Mouse (Mus musculus): ENCODE data around the gene Slf2. TPM values are rescaled to one million over a fixed set of nuclear protein-coding genes. Genes with fewer than 3 reads are reported as not detected.

The Slf2 gene
- polyA plus RNA-seq, 1 experiment from 2014 or later = 27.2 TPM

- H3K4me1 ChIP-seq = peaks cover 42% of the 10 kb centered on the region
- H3K4me2 ChIP-seq = peak within 1 kb of the TSS; percentile 98
- no peaks in the 10 kb centered on the region for H3K27me3 ChIP-seq (replicated peaks)
- peak within 1 kb of the TSS; percentile 85 for H3K4me3 ChIP-seq
- no peak for ATAC-seq (ENCODE audit: extremely low read depth, insufficient number of reproducible peaks, low FRiP score, low TSS enrichment)
- WGBS = 3% methylated on average over 10 of the region's 10 CpGs
- peaks cover 30% of the 10 kb centered on the region for H3K36me3 ChIP-seq
- peak within 1 kb of the TSS; percentile 100 for H3K27ac ChIP-seq (replicated peaks)
- no peaks in the 10 kb centered on the region for H3K9me3 ChIP-seq
- peak within 1 kb of the TSS; percentile 98 for H3K9ac ChIP-seq
These were observed 83.5 kb downstream of the Slf2 start, which contains the start of gene Lzts2 for GRCm38 (mm10) chr19:45014335-45014971. Gene Lzts2 (plus strand): TSS chr19:45014414.

DNA sequence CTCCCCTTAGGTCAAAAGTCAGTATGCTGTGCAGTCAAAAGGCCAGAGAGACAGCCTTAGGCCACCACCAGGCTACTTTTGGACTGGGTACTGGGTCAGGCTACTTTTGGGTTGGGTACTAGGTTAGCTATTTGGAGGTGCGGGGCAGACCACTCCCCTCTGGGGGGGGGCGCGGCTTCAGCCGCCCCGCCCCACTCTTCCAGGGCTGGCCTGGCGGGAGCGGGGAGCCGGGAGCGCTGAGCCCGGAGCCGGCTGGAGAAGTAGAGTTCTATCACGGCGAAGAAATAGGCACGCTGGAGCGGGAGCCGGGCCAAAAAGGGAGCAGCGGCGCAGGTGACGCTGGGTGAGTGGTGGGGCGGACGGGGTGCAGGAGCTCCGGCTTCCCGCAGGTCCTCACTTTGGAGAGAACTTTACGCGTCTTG, 84.0 kb downstream of the Slf2 start:
- H3K27ac ChIP-seq (replicated peaks) = peak overlapping the region; percentile 100
- peak overlapping the region; percentile 98 for H3K4me2 ChIP-seq
- H3K9me3 ChIP-seq = no peaks in the 10 kb centered on the region
- ATAC-seq (ENCODE audit: extremely low read depth, insufficient number of reproducible peaks, low FRiP score, low TSS enrichment) = peak; percentile 19; the same call in 1 of the 2 replicates
- under 1% methylated on average over 25 of the region's 25 CpGs for WGBS
- peaks cover 47% of the 10 kb centered on the region for H3K4me1 ChIP-seq
- H3K4me3 ChIP-seq = peak overlapping the region; percentile 85
- H3K9ac ChIP-seq = peak overlapping the region; percentile 98
- peaks cover 30% of the 10 kb centered on the region for H3K36me3 ChIP-seq
- H3K27me3 ChIP-seq (replicated peaks) = no peaks in the 10 kb centered on the region

GRCm38 (mm10) chr19:45015518-45016281, 84.7 kb downstream of the Slf2 start:
- peak; percentile 39 for ATAC-seq (ENCODE audit: extremely low read depth, insufficient number of reproducible peaks, low FRiP score, low TSS enrichment)
- under 1% methylated on average over 34 of the region's 34 CpGs for WGBS
- Histone ChIP-seq H3K4me3 (peak overlapping the region; percentile 85), H3K4me1 (peaks cover 54% of the 10 kb centered on the region), H3K27ac (replicated peaks) (peak overlapping the region; percentile 100), H3K9me3 (no peaks in the 10 kb centered on the region), H3K27me3 (replicated peaks) (no peaks in the 10 kb centered on the region), H3K9ac (peak overlapping the region; percentile 98), H3K4me2 (peak overlapping the region; percentile 98), H3K36me3 (peaks cover 28% of the 10 kb centered on the region)

GRCm38 (mm10) chr19:45016341-45017215, 85.6 kb downstream of the Slf2 start:
- Histone ChIP-seq H3K4me3 (peak overlapping the region; percentile 85), H3K4me1 (peaks cover 63% of the 10 kb centered on the region), H3K27ac (replicated peaks) (peak overlapping the region; percentile 100), H3K9ac (peak overlapping the region; percentile 98), H3K9me3 (no peaks in the 10 kb centered on the region), H3K36me3 (peaks cover 26% of the 10 kb centered on the region), H3K4me2 (peak overlapping the region; percentile 98), H3K27me3 (replicated peaks) (no peaks in the 10 kb centered on the region)
- ATAC-seq (ENCODE audit: extremely low read depth, insufficient number of reproducible peaks, low FRiP score, low TSS enrichment) = peak; percentile 10; the same call in 1 of the 2 replicates
- under 1% methylated on average over 17 of the region's 18 CpGs for WGBS

DNA sequence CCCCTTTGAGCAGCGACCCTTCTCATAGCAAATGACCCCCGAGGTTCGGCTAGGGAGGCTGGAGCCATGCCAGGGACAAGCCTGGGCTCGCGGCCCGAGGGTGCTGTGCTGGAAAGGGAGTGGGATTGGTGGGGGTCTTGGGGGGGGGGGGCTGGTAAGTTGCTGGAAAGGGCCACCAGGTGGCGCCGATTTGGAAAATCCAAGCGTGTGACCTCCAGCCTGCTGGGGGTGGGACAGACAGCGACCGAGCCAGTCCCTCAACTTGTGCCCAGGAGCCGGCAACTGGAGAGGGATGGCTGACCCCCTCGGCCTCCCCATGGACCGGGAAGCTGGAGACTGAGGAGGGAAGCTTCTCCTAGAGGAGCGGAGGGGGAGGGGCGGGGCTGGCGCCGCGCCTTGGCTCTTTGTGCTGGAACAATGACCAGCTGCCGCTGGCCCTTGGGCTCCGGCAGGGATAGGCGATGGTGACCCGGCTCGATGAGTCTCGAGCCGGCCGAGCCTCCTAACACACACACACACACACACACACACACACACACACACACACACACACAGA, 86.3 kb downstream of the Slf2 start:
- H3K36me3 ChIP-seq = peaks cover 26% of the 10 kb centered on the region
- no peaks in the 10 kb centered on the region for H3K9me3 ChIP-seq
- H3K27ac ChIP-seq (replicated peaks) = peak overlapping the region; percentile 100
- H3K4me2 ChIP-seq = peak overlapping the region; percentile 98
- peak; percentile 26; the same call in 1 of the 2 replicates for ATAC-seq (ENCODE audit: extremely low read depth, insufficient number of reproducible peaks, low FRiP score, low TSS enrichment)
- 0% methylated on average over 21 of the region's 27 CpGs for WGBS
- no peaks in the 10 kb centered on the region for H3K27me3 ChIP-seq (replicated peaks)
- H3K4me3 ChIP-seq = peak overlapping the region; percentile 85
- peak overlapping the region; percentile 98 for H3K9ac ChIP-seq
- H3K4me1 ChIP-seq = peaks cover 69% of the 10 kb centered on the region

DNA sequence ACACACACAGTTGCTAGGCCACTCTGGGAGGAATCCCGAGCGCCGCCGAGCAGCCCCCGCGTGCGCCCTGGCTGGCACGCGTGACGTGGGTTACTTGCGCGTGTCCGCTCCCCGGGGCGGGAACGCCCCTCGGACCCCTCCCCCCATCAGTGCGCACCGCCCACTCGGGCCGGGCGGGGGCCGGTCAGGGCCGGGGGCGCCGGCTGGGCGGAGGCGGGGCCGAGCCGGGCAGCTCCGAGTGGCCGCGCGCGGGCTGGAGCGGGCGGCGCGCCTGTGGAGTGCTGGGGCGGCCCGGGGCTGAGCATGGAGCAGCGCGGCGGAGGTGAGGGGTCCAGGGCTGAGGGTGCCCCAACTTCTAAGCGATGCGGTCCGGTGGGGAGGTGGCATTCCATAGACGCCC, 87.0 kb downstream of the Slf2 start:
- H3K4me2 ChIP-seq = peak overlapping the region; percentile 98
- peak overlapping the region; percentile 100 for H3K27ac ChIP-seq (replicated peaks)
- ATAC-seq (ENCODE audit: extremely low read depth, insufficient number of reproducible peaks, low FRiP score, low TSS enrichment) = peak; percentile 71
- no peaks in the 10 kb centered on the region for H3K9me3 ChIP-seq
- H3K27me3 ChIP-seq (replicated peaks) = no peaks in the 10 kb centered on the region
- H3K4me3 ChIP-seq = peak overlapping the region; percentile 85
- H3K4me1 ChIP-seq = peaks cover 70% of the 10 kb centered on the region
- H3K9ac ChIP-seq = peak overlapping the region; percentile 98
- under 1% methylated on average over 37 of the region's 48 CpGs for WGBS
- peaks cover 29% of the 10 kb centered on the region for H3K36me3 ChIP-seq

DNA sequence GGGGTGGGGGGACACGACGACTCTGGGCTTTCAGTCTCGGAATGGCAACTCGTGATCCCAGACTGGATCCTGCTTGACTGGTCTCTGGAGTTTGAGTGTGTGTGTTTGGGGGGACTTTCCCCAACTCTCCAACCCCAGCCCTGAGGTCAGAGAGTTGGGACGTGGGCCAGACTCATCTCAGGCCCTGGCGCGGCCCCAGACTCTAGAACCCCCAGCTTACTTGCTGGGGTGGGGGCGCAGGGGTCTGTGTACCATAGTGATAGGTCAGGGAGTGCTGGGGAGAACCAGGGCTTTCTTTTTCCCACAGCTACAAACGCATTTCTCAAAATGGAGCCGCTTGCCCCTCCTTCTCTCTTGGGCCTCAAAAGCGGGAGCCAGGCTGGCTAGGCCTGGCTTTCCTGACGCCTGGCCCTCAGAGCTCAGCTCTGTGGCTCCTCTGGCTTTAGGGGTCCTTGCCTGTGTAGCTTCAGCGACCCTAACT, 87.4 kb downstream of the Slf2 start:
- peaks cover 33% of the 10 kb centered on the region for H3K36me3 ChIP-seq
- no peaks in the 10 kb centered on the region for H3K9me3 ChIP-seq
- peak overlapping the region; percentile 98 for H3K9ac ChIP-seq
- peaks cover 65% of the 10 kb centered on the region for H3K4me1 ChIP-seq
- H3K4me2 ChIP-seq = peak overlapping the region; percentile 98
- no peaks in the 10 kb centered on the region for H3K27me3 ChIP-seq (replicated peaks)
- WGBS = 1% methylated on average over 11 of the region's 13 CpGs
- H3K27ac ChIP-seq (replicated peaks) = peak overlapping the region; percentile 100
- ATAC-seq (ENCODE audit: extremely low read depth, insufficient number of reproducible peaks, low FRiP score, low TSS enrichment) = no peak
- H3K4me3 ChIP-seq = peak overlapping the region; percentile 85

DNA sequence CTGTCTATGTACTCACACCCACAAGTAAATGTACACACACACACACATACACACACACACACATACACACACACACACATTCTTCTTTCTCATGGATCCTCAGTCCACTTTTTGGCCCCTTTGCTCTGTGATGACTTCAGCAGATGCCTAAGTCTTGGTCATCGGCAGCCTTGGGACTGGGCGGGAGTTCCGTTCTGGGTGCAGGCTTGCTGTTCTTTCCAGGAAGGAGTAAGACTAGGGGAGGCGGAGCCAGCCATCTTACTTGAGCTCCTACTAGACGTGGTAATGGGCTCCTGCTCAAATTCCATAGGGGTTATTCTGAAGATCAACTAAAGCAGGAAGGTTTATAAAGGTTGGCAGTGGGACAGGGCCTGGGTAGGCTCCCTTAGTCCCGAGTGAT, 89.4 kb downstream of the Slf2 start:
- Histone ChIP-seq H3K36me3 (peaks cover 52% of the 10 kb centered on the region), H3K9ac (peak overlapping the region; percentile 72), H3K9me3 (no peaks in the 10 kb centered on the region), H3K4me1 (peaks cover 51% of the 10 kb centered on the region), H3K4me2 (peak overlapping the region; percentile 98), H3K27ac (replicated peaks) (no peak overlapping the region), H3K27me3 (replicated peaks) (no peaks in the 10 kb centered on the region), H3K4me3 (peak overlapping the region; percentile 2; the same call in 1 of the 2 replicates)
- no peak for ATAC-seq (ENCODE audit: extremely low read depth, insufficient number of reproducible peaks, low FRiP score, low TSS enrichment)
- 54% methylated on average over 6 of the region's 6 CpGs for WGBS

DNA sequence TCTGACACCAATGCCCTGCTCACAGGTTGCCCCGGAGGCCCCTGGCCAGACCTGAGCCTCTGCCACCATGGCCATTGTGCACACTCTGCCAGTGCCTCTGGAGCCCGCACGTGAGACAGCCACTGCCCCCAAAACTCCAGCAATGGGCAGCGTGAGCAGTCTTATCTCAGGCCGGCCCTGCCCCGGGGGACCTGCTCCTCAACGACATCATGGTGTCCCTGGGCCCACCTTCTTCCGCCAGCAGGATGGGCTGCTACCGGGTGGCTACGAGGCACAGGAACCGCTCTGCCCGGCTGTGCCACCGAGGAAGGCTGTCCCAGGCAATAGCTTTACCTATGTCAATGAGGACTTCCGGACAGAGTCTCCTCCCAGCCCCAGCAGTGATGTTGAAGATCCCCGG, 90.4 kb downstream of the Slf2 start:
- Histone ChIP-seq H3K9ac (peak overlapping the region; percentile 72), H3K27ac (replicated peaks) (no peak overlapping the region), H3K36me3 (peaks cover 62% of the 10 kb centered on the region), H3K4me3 (no peak overlapping the region), H3K4me1 (peaks cover 47% of the 10 kb centered on the region), H3K4me2 (peak overlapping the region; percentile 98; the same call in 1 of the 2 replicates), H3K27me3 (replicated peaks) (no peaks in the 10 kb centered on the region), H3K9me3 (no peaks in the 10 kb centered on the region)
- ATAC-seq (ENCODE audit: extremely low read depth, insufficient number of reproducible peaks, low FRiP score, low TSS enrichment) = no peak
- 77% methylated on average over 15 of the region's 15 CpGs for WGBS

- H3K27ac ChIP-seq (replicated peaks) = no peak overlapping the region
- ATAC-seq (ENCODE audit: extremely low read depth, insufficient number of reproducible peaks, low FRiP score, low TSS enrichment) = no peak
- H3K9ac ChIP-seq = no peak overlapping the region
- 76% methylated on average over 11 of the region's 11 CpGs for WGBS
- no peaks in the 10 kb centered on the region for H3K9me3 ChIP-seq
- no peak overlapping the region for H3K4me3 ChIP-seq
- H3K36me3 ChIP-seq = peaks cover 87% of the 10 kb centered on the region
- peaks cover 41% of the 10 kb centered on the region for H3K4me1 ChIP-seq
- no peaks in the 10 kb centered on the region for H3K27me3 ChIP-seq (replicated peaks)
- no peak overlapping the region for H3K4me2 ChIP-seq
These were observed 93.0 kb downstream of the Slf2 start for GRCm38 (mm10) chr19:45023993-45024392.

All from heart, embryonic 13.5 days (tissue).